8 mouse cellular contexts compared by ENCODE assay signal in genomic region chr9:70011537-70012407, GRCm38 (mm10). TPM values are rescaled to one million over a fixed set of nuclear protein-coding genes. Genes with fewer than 3 reads are reported as not detected.
DNase-seq lines count a peak whose midpoint lies in the region; ATAC-seq and TF ChIP-seq lines count a peak whose summit lies in the region.

No protein-coding gene starts in this region.

- WGBS in forebrain, embryonic 15.5 days: 67% methylated on average over 14 of the region's 14 CpGs
- 47% methylated on average over 14 of the region's 14 CpGs for WGBS in liver, embryonic 14.5 days (ENCODE audit: insufficient replicate concordance)

- no peak for TF ChIP-seq CTCF in C2C12 (IDR thresholded peaks at IDR 0.05; ENCODE audit: control insufficient read depth, insufficient read depth, insufficient read length)
- no peak for TF ChIP-seq CTCF in liver, embryonic 14.5 days (IDR thresholded peaks at IDR 0.05; ENCODE audit: low read depth)

- peaks cover 42% of the 10 kb centered on the region for H3K36me3 ChIP-seq in C2C12 (ENCODE audit: control insufficient read depth, insufficient read depth)
- H3K36me3 ChIP-seq in forebrain, embryonic 15.5 days: peaks cover 33% of the 10 kb centered on the region
- H3K36me3 ChIP-seq in liver, embryonic 14.5 days (replicated peaks; ENCODE audit: control insufficient read depth, insufficient read depth, low read depth): peaks cover 24% of the 10 kb centered on the region

- DNase-seq in frontal cortex, postnatal 36 days (ENCODE audit: low spot score in 2 of 2): no peak
- DNase-seq in liver, embryonic 14.5 days (ENCODE audit: low read depth in 3 of 3, low spot score in 3 of 3): no peak
- no peak for DNase-seq in B cell, adult 2 months
- no peak for DNase-seq in ovary, adult 18-20 months (ENCODE audit: low spot score)
- DNase-seq in gastrocnemius, postnatal 14 days: no peak

- H3K4me3 ChIP-seq in C2C12 (ENCODE audit: insufficient read depth, poor library complexity, severe bottlenecking): no peak overlapping the region
- H3K4me3 ChIP-seq in forebrain, embryonic 15.5 days: peak overlapping the region; percentile 74
- H3K4me3 ChIP-seq in liver, embryonic 14.5 days (ENCODE audit: insufficient read depth in 1 of 2, low read depth in 2 of 2, low read length in 2 of 2): peak overlapping the region; percentile 45 to 98; a peak in 3 of 4 replicates

- peaks cover 23% of the 10 kb centered on the region for H3K4me1 ChIP-seq in forebrain, embryonic 15.5 days
- H3K4me1 ChIP-seq in liver, embryonic 14.5 days (replicated peaks; ENCODE audit: control insufficient read depth in 2 of 2, insufficient read depth in 2 of 2, low read length in 1 of 2): peaks cover 20 to 31% of the 10 kb centered on the region in 2 experiments

- peaks cover 36% of the 10 kb centered on the region for H3K79me3 ChIP-seq in C2C12 (ENCODE audit: low read depth)

- intact Hi-C loops in gastrocnemius, postnatal 14 days (cut with DNase I; ENCODE audit: low total_unique reads): no loop called here

- peak overlapping the region; percentile 88 for H3K27ac ChIP-seq in forebrain, embryonic 15.5 days (replicated peaks)
- peak overlapping the region; percentile 69 for H3K27ac ChIP-seq in liver, embryonic 14.5 days

- TF ChIP-seq EP300 in liver, embryonic 14.5 days (IDR thresholded peaks at IDR 0.05; ENCODE audit: low read depth): no peak

- H3K9ac ChIP-seq in forebrain, embryonic 15.5 days (replicated peaks): peak overlapping the region; percentile 84
- peak overlapping the region; percentile 96 for H3K9ac ChIP-seq in liver, embryonic 14.5 days (replicated peaks)

- no peaks in the 10 kb centered on the region for H3K9me3 ChIP-seq in forebrain, embryonic 15.5 days
- no peaks in the 10 kb centered on the region for H3K9me3 ChIP-seq in liver, embryonic 14.5 days (ENCODE audit: control insufficient read depth, low read length)

- H3ac ChIP-seq in C2C12 (ENCODE audit: control insufficient read depth, insufficient read length, low read depth): peak overlapping the region; percentile 8

- H3K4me2 ChIP-seq in forebrain, embryonic 15.5 days (replicated peaks): peak overlapping the region; percentile 58
- peak overlapping the region; percentile 90 for H3K4me2 ChIP-seq in liver, embryonic 14.5 days (ENCODE audit: low read depth)

- H3K79me2 ChIP-seq in C2C12 (ENCODE audit: control insufficient read depth, insufficient read depth): peaks cover 44% of the 10 kb centered on the region

- ATAC-seq in frontal cortex, adult (ENCODE audit: low TSS enrichment): peak; percentile 3; the same call in 1 of the 2 replicates
- ATAC-seq in forebrain, embryonic 15.5 days (replicated peaks): peak; percentile 25
- ATAC-seq in liver, embryonic 14.5 days (ENCODE audit: insufficient read depth): peak; percentile 43

- H3K27me3 ChIP-seq in C2C12 (ENCODE audit: control insufficient read depth, insufficient read depth, insufficient read length): no peaks in the 10 kb centered on the region
- no peaks in the 10 kb centered on the region for H3K27me3 ChIP-seq in forebrain, embryonic 15.5 days
- H3K27me3 ChIP-seq in liver, embryonic 14.5 days (ENCODE audit: control insufficient read depth, insufficient read depth, low read length): no peaks in the 10 kb centered on the region

TF ChIP-seq in C2C12, 6 proteins besides CTCF, POLR2A, EP300 and RAD21:
- TF ChIP-seq MYOD1 (IDR thresholded peaks at IDR 0.05; ENCODE audit: control insufficient read depth, insufficient read length, low read depth) (no peak), FOSL1 (IDR thresholded peaks at IDR 0.05; ENCODE audit: insufficient read depth, low read length, poor library complexity, severe bottlenecking) (no peak), USF1 (IDR thresholded peaks at IDR 0.05; ENCODE audit: low read depth) (no peak), MAX (IDR thresholded peaks at IDR 0.05) (no peak), MYOG (IDR thresholded peaks at IDR 0.05; ENCODE audit: control insufficient read depth, extremely low read depth, insufficient read length) (no peak), CEBPB (IDR thresholded peaks at IDR 0.05; ENCODE audit: low read depth) (no peak)

RNA-seq across cellular contexts. Expression of gene Gtf2a2, which starts 0.6 kb away (rescaled TPM):
- polyA plus RNA-seq in C2C12 (2012; fragmentation: generic; extraction: Trizol): 86.5 TPM
- polyA plus RNA-seq in forebrain, embryonic 15.5 days (2015; fragmentation: Nextera tagmentation; extraction: Ambion mirVana): 208 and 210 TPM in 2 replicates
- polyA plus RNA-seq in liver, embryonic 14.5 days (2012; rRNA removed): 34.6 and 55.2 TPM in 2 replicates
- polyA plus RNA-seq in liver, embryonic 14.5 days (2014; fragmentation: Nextera tagmentation; extraction: Ambion mirVana): 148 and 150 TPM in 2 replicates
- 10 to 100 TPM; 43.4 to 46.7 TPM for total RNA-seq in gastrocnemius, postnatal 14 days (2021)

RNA-seq across cellular contexts. Expression of gene Bnip2, which starts 22.5 kb away (rescaled TPM):
- polyA plus RNA-seq in C2C12 (2012; fragmentation: generic; extraction: Trizol): 104 TPM
- polyA plus RNA-seq in forebrain, embryonic 15.5 days (2015; fragmentation: Nextera tagmentation; extraction: Ambion mirVana): 104 and 105 TPM in 2 replicates
- 13.9 and 23.8 TPM in 2 replicates for polyA plus RNA-seq in liver, embryonic 14.5 days (2012; rRNA removed)
- polyA plus RNA-seq in liver, embryonic 14.5 days (2014; fragmentation: Nextera tagmentation; extraction: Ambion mirVana): 46.6 and 49.4 TPM in 2 replicates
- 10 to 100 TPM; 67.1 to 67.3 TPM for total RNA-seq in gastrocnemius, postnatal 14 days (2021)

RNA-seq across cellular contexts. Expression of gene Gcnt3, which starts 26.1 kb away (rescaled TPM):
- 0.11 TPM for polyA plus RNA-seq in C2C12 (2012; fragmentation: generic; extraction: Trizol)
- not detected in 2 replicates for polyA plus RNA-seq in forebrain, embryonic 15.5 days (2015; fragmentation: Nextera tagmentation; extraction: Ambion mirVana)
- not detected in 2 replicates for polyA plus RNA-seq in liver, embryonic 14.5 days (2012; rRNA removed)
- not detected in 2 replicates for polyA plus RNA-seq in liver, embryonic 14.5 days (2014; fragmentation: Nextera tagmentation; extraction: Ambion mirVana)
- total RNA-seq in gastrocnemius, postnatal 14 days (2021): not detected
